In genomic region chr14:56375731-56376130, GRCm38 (mm10) we compare ENCODE assay signal across 7 mouse cellular contexts. TPM values are rescaled to one million over a fixed set of nuclear protein-coding genes. Genes with fewer than 3 reads are reported as not detected.
DNase-seq lines count a peak whose midpoint lies in the region; ATAC-seq and TF ChIP-seq lines count a peak whose summit lies in the region.

No protein-coding gene starts in this region.

- TF ChIP-seq CTCF in cerebellum, adult 2 months (IDR thresholded peaks at IDR 0.05; ENCODE audit: borderline replicate concordance, insufficient read depth, low read depth, low read length), result peak; percentile 83

- H3K9ac ChIP-seq in midbrain, embryonic 16.5 days (ENCODE audit: low read depth, low read length), result no peak overlapping the region

- no peak overlapping the region for H3K4me2 ChIP-seq in midbrain, embryonic 16.5 days (ENCODE audit: low read length)

- H3K4me1 ChIP-seq in cerebellum, adult 2 months (ENCODE audit: control insufficient read depth, insufficient read depth, low read length), result no peaks in the 10 kb centered on the region
- no peaks in the 10 kb centered on the region for H3K4me1 ChIP-seq in midbrain, embryonic 16.5 days (ENCODE audit: control insufficient read depth, insufficient read depth, low read length)

- TF ChIP-seq POLR2A in cerebellum, adult 2 months (IDR thresholded peaks at IDR 0.05; ENCODE audit: borderline replicate concordance, insufficient read depth, low read length), result no peak

- peak; percentile 58 for DNase-seq in T-cell, adult 2 months (ENCODE audit: low spot score)
- DNase-seq in cerebellum, adult 2 months, result peak; percentile 75 to 79
- peak; percentile 66 for DNase-seq in hindlimb bud, embryonic 11.5 days (ENCODE audit: extremely low spot score, low read depth, low spot score)
- peak; percentile 84 to 89 for DNase-seq in left cerebral cortex, postnatal 25 days (ENCODE audit: low spot score in 2 of 2)
- peak; percentile 44 to 63 for DNase-seq in spleen, postnatal 14 days (ENCODE audit: low spot score in 2 of 2)

- no peaks in the 10 kb centered on the region for H3K9me3 ChIP-seq in midbrain, embryonic 16.5 days (replicated peaks; ENCODE audit: control insufficient read depth, low read length, poor library complexity, severe bottlenecking)

- 1% methylated on average over 6 of the region's 6 CpGs for WGBS in cerebellum, adult 2 months
- WGBS in midbrain, embryonic 16.5 days, result 3% methylated on average over 6 of the region's 6 CpGs

- intact Hi-C loops in left cerebral cortex, postnatal 25 days (cut with DNase I), result loop anchor here (5.0 to 10.0 kb wide), 2 partner anchors 417 to 689 kb away; no protein-coding TSS in a partner anchor

- no peak overlapping the region for H3K4me3 ChIP-seq in cerebellum, adult 2 months (replicated peaks; ENCODE audit: insufficient read depth, low read depth, low read length)
- no peak overlapping the region for H3K4me3 ChIP-seq in midbrain, embryonic 16.5 days (ENCODE audit: low read depth, low read length)

- H3K27me3 ChIP-seq in cerebellum, adult 2 months (ENCODE audit: control insufficient read depth, insufficient read depth, low read length), result no peaks in the 10 kb centered on the region
- no peaks in the 10 kb centered on the region for H3K27me3 ChIP-seq in midbrain, embryonic 16.5 days (ENCODE audit: control insufficient read depth, insufficient read depth, low read depth, low read length)

- H3K36me3 ChIP-seq in midbrain, embryonic 16.5 days (ENCODE audit: control insufficient read depth, insufficient read depth, low read length), result no peaks in the 10 kb centered on the region

- peak; percentile 95 for ATAC-seq in frontal cortex, adult (ENCODE audit: low TSS enrichment)
- ATAC-seq in midbrain, embryonic 16.5 days, result peak; percentile 89

- no peak overlapping the region for H3K27ac ChIP-seq in cerebellum, adult 2 months (ENCODE audit: insufficient read depth, low read length)
- no peak overlapping the region for H3K27ac ChIP-seq in midbrain, embryonic 16.5 days (ENCODE audit: low read length)

RNA-seq across cellular contexts. Expression of gene Atp12a, which starts 10.9 kb away (rescaled TPM):
- not detected in 2 replicates for polyA plus RNA-seq in cerebellum, adult 2 months (2012; rRNA removed)
- under 1 TPM in 1 of 2 experiments, not detected in 1; 0.23 TPM for total RNA-seq in left cerebral cortex, postnatal 25 days (2021)
- polyA plus RNA-seq in midbrain, embryonic 16.5 days (2015; fragmentation: Nextera tagmentation; extraction: Ambion mirVana), result 0.23 and 0.30 TPM in 2 replicates

RNA-seq across cellular contexts. Expression of gene Rnf17, which starts 26.6 kb away (rescaled TPM):
- 0.51 and 0.57 TPM in 2 replicates for polyA plus RNA-seq in cerebellum, adult 2 months (2012; rRNA removed)
- total RNA-seq in left cerebral cortex, postnatal 25 days (2021), result under 1 TPM; 0.44 to 0.85 TPM
- polyA plus RNA-seq in midbrain, embryonic 16.5 days (2015; fragmentation: Nextera tagmentation; extraction: Ambion mirVana), result 1.3 and 1.7 TPM in 2 replicates
